Mouse (Mus musculus): ENCODE results near the gene Hist1h2ai.
A peak's percentile ranks its signal among the peaks of the same experiment; 100 is the strongest.
"Not testable (repeated sequence)": the region's sequence is repeated elsewhere in the genome, so short reads cannot be mapped to it uniquely, and the experiment has no call there.

GRCm38 (mm10) chr13:21754294-21755001 is 38.2 kb downstream of the Hist1h2ai start:
- TF ChIP-seq GATA1 (IDR thresholded peaks at IDR 0.05; ENCODE audit: low read length), result peak; percentile 89
- TF ChIP-seq TAL1 (IDR thresholded peaks at IDR 0.05; ENCODE audit: low read length), result not testable (repeated sequence)
